Mouse (Mus musculus) intestine, embryonic 14.5 days (tissue): Measurements from ENCODE around the gene Galnt17. TPM values are rescaled to one million over a fixed set of nuclear protein-coding genes. Genes with fewer than 3 reads are reported as not detected.

Source experiments
- ATAC-seq: fragments of 200-750 bp; cut with Nextera tagmentation; replicated peaks from 2 replicates; pipeline ENCODE4 v1.8.0; 2017; ENCODE audit warnings: low read depth, moderate number of reproducible peaks, moderate TSS enrichment, moderate library complexity; ENCODE audit not compliant: low FRiP score, low TSS enrichment
- DNase-seq: peaks from one replicate; pipeline ENCODE4 v3.0.0-alpha.2; 2018; ENCODE audit warnings: low spot score
- H3K27ac ChIP-seq: fragments of 300-500 bp; sonication (generic); 2 replicates; pipeline ENCODE4 v1.5.1; 2014; ENCODE audit warnings: low read depth, mild to moderate bottlenecking, control low read depth
- H3K27me3 ChIP-seq: fragments of 300-500 bp; sonication (generic); replicated peaks from 2 replicates; pipeline ENCODE4 v1.6.1; 2014; ENCODE audit warnings: low read length, control low read depth; ENCODE audit not compliant: control insufficient read depth, insufficient read depth
- H3K36me3 ChIP-seq: fragments of 300-500 bp; sonication (generic); 2 replicates; pipeline ENCODE4 v1.6.1; 2014; ENCODE audit warnings: low read length, control low read depth; ENCODE audit not compliant: control insufficient read depth, insufficient read depth
- H3K4me1 ChIP-seq: fragments of 300-500 bp; sonication (generic); replicated peaks from 2 replicates; pipeline ENCODE4 v1.6.1; 2014; ENCODE audit warnings: low read length, control low read depth, mixed read lengths; ENCODE audit not compliant: control insufficient read depth, insufficient read depth
- H3K4me2 ChIP-seq: fragments of 300-500 bp; sonication (generic); 2 replicates; pipeline ENCODE4 v1.6.1; 2014; ENCODE audit warnings: low read length
- H3K4me3 ChIP-seq: fragments of 300-500 bp; sonication (generic); 2 replicates; pipeline ENCODE4 v1.5.1; 2014; ENCODE audit warnings: low read depth, low read length, control low read depth, mixed read lengths
- H3K9ac ChIP-seq: fragments of 300-500 bp; sonication (generic); 2 replicates; pipeline ENCODE4 v1.6.1; 2014; ENCODE audit warnings: mild to moderate bottlenecking, low read length
- H3K9me3 ChIP-seq: fragments of 300-500 bp; sonication (generic); 2 replicates; pipeline ENCODE4 v1.6.1; 2016; ENCODE audit warnings: low read length, control low read depth; ENCODE audit not compliant: control insufficient read depth
- WGBS: fragments of 180-500 bp; shearing (Covaris S2); extraction: QIAGEN DNeasy Blood & Tissue Kit; methylation state at CpG from one replicate; pipeline ENCODE4 v1.1.7; 2014; 5-methylcytosine and 5-hydroxymethylcytosine counted together
- polyA plus RNA-seq: library from polyadenylated mRNA; unstranded; fragments of >200 nt; fragmentation: Nextera tagmentation; extraction: Ambion mirVana; gene quantifications from 2 replicates; pipeline ENCODE4 v1.2.1, GENCODE M21; 2014

Galnt17 gene
- polyA plus RNA-seq, 1 experiment from 2014 or later: 0.69 TPM

- Histone ChIP-seq H3K27ac (no peak overlapping the region), H3K9ac (no peak overlapping the region), H3K27me3 (no peaks in the 10 kb centered on the region), H3K36me3 (no peaks in the 10 kb centered on the region), H3K9me3 (no peaks in the 10 kb centered on the region), H3K4me2 (no peak overlapping the region), H3K4me1 (no peaks in the 10 kb centered on the region), H3K4me3 (no peak overlapping the region)
- DNase-seq (no peak), ATAC-seq (no peak)
- WGBS: 44% methylated on average over 4 of the region's 4 CpGs
Observed at GRCm38 (mm10) chr5:131142606-131143005, 165.7 kb downstream of the Galnt17 start.

GRCm38 (mm10) chr5:131134809-131135208, 173.5 kb downstream of the Galnt17 start:
- H3K4me1 ChIP-seq: no peaks in the 10 kb centered on the region
- no peak overlapping the region for H3K27ac ChIP-seq
- H3K27me3 ChIP-seq: no peaks in the 10 kb centered on the region
- H3K36me3 ChIP-seq: no peaks in the 10 kb centered on the region
- H3K9me3 ChIP-seq: peaks cover 6% of the 10 kb centered on the region; the same call in 1 of the 2 replicates
- H3K4me2 ChIP-seq: no peak overlapping the region
- ATAC-seq: no peak
- no peak overlapping the region for H3K4me3 ChIP-seq
- DNase-seq: no peak
- H3K9ac ChIP-seq: no peak overlapping the region

DNA sequence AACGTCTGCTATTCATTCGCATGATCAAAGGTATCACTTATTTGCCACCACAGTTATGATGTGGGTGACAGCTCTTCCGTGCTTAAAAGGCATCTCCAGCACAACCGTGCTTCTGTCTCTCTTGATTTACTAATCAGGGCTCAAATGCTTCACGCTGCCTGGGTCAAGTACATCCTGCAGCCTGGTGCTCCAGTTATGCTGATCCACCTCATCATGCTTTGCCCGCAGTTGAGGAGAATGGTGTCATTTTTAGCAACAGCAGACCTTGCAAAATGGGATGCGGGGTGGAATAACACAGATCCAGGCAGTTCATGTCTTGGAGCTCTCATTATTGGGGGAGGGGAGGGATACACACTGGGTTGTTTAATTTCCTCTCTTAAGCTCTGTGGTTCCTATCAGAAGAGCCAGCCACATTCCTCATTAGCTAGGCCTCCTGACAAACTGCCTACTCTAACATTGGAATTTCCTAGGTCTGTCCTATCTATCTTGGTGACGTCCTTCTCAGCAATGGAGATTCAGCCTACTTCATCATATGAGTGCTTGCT, 187.9 kb downstream of the Galnt17 start:
- Histone ChIP-seq H3K36me3 (no peaks in the 10 kb centered on the region), H3K27ac (no peak overlapping the region), H3K4me3 (no peak overlapping the region), H3K27me3 (no peaks in the 10 kb centered on the region), H3K9ac (no peak overlapping the region), H3K9me3 (0 out of 2 replicates have a peak, but pooled peaks cover 2% of the 10 kb centered on the region), H3K4me1 (no peaks in the 10 kb centered on the region), H3K4me2 (no peak overlapping the region)
- ATAC-seq: no peak
- DNase-seq: no peak
- WGBS: 66% methylated on average over 8 of the region's 8 CpGs

DNA sequence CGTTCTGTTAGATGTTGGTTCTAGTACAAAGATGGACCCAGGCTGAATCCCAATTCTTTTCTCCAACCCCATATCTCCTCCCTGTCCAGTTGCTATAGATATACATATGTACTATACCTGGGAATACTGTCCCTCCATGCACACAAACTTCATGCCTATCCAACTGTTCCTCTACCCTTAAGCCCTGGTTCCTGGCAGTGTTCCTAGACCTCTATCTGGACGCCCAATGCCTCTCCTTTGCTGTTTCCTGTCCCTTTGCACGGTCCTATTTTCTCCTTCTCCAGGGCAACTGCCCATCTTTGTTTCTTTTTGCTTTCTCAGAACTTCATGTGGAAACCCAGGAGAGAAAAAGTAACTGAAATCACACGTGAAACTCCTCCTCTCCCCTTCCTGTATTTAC, 188.4 kb downstream of the Galnt17 start:
- no peak overlapping the region for H3K4me2 ChIP-seq
- no peaks in the 10 kb centered on the region for H3K36me3 ChIP-seq
- no peak for ATAC-seq
- no peak overlapping the region for H3K9ac ChIP-seq
- H3K27me3 ChIP-seq: no peaks in the 10 kb centered on the region
- no peak for DNase-seq
- no peaks in the 10 kb centered on the region for H3K4me1 ChIP-seq
- H3K4me3 ChIP-seq: no peak overlapping the region
- H3K9me3 ChIP-seq: 0 out of 2 replicates have a peak, but pooled peaks cover 2% of the 10 kb centered on the region
- no peak overlapping the region for H3K27ac ChIP-seq
- 59% methylated on average over 4 of the region's 4 CpGs for WGBS

DNA sequence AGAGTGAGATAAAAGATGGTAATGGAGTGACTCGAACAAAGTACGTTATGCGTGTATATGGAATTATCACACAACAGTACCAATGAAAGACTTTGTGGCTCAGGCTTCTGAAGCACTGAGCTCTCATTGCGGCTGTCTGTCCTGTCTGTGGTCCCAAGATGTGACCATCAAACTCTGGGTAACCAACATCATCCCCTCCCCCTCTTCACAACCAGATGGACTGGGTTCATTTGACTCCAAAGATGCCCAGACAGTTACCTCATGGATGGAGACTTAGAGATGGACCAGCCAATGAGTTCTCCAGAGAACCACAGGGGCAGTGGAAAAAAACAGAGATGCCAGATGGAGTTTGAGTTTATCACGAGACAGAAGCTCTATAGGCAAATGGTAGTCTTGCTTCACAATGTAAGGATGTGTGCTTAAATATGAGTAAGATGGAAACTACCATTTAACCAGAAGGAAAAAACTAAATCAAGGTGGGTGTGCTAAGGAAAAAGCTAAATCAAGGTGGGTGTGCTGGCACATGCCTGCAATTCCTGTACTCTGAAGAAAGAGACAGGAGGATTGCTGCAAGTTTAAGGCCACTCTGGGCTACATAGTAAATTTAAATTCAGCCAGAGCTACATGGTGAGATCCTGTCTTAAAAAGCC, 190.8 kb downstream of the Galnt17 start:
- no peak overlapping the region for H3K4me3 ChIP-seq
- 95% methylated on average over 5 of the region's 5 CpGs for WGBS
- H3K9ac ChIP-seq: no peak overlapping the region
- H3K9me3 ChIP-seq: no peaks in the 10 kb centered on the region
- H3K4me2 ChIP-seq: no peak overlapping the region
- no peaks in the 10 kb centered on the region for H3K4me1 ChIP-seq
- H3K27ac ChIP-seq: no peak overlapping the region
- DNase-seq (no peak), ATAC-seq (no peak)
- H3K27me3 ChIP-seq: no peaks in the 10 kb centered on the region
- H3K36me3 ChIP-seq: no peaks in the 10 kb centered on the region

DNA sequence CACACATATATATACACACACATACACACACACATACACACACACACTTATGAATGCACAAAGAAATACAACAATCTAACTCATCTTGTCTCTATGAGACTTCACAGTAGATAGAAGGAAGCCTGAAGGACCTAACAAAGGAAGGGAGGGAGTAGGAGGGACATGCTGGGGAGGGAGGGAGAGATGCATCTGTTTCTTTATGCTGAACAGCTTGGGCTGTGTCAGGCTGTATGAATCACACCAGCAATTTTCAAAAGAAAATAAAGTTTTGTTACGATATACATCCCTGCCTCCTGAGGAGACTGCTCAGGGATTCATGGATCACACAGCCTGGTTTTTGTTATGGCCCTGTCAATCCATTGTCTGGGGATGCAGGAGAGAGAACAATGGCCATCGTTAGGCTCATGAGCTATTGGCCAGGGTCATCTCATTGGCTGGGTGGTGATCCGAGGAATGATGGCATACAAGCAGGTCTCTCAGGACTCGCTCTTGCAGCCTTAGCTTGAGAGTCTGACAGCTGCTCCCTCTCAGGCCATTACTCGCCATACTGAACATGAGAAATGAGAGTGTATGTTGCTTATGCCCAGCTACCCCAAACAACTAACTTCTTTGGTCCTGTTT, 194.3 kb downstream of the Galnt17 start:
- Histone ChIP-seq H3K9ac (no peak overlapping the region), H3K4me3 (no peak overlapping the region), H3K9me3 (no peaks in the 10 kb centered on the region; the same call in 1 of the 2 replicates), H3K4me1 (no peaks in the 10 kb centered on the region), H3K27me3 (no peaks in the 10 kb centered on the region), H3K27ac (no peak overlapping the region), H3K36me3 (no peaks in the 10 kb centered on the region), H3K4me2 (no peak overlapping the region)
- no peak for ATAC-seq
- WGBS: 71% methylated on average over 5 of the region's 5 CpGs
- no peak for DNase-seq

GRCm38 (mm10) chr5:131107188-131107587, 201.1 kb downstream of the Galnt17 start:
- DNase-seq (no peak), ATAC-seq (no peak)
- no peaks in the 10 kb centered on the region for H3K27me3 ChIP-seq
- H3K9ac ChIP-seq: no peak overlapping the region
- no peaks in the 10 kb centered on the region for H3K36me3 ChIP-seq
- no peak overlapping the region for H3K27ac ChIP-seq
- H3K9me3 ChIP-seq: peaks cover 5% of the 10 kb centered on the region; the same call in 1 of the 2 replicates
- no peak overlapping the region for H3K4me2 ChIP-seq
- 92% methylated on average over 1 of the region's 1 CpGs for WGBS
- no peaks in the 10 kb centered on the region for H3K4me1 ChIP-seq
- no peak overlapping the region for H3K4me3 ChIP-seq

DNA sequence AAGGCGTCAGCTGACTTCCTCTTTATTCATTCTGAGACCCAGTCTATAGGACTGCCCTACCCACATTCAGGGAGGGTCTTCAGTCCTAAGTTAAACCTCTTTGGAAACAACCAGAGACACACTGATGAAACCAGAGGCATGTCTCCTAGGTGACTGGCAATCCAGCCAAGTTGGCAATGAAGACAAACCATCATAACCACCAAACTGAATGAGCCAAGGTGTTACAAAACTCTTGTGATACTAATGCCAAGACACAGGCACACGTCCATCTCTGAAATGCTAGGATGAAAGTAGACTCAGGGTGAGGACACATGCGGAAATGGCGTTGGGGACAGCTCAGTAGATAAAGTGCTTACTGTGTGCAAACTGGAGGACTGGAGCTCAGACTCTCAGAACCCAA, 211.5 kb downstream of the Galnt17 start:
- Histone ChIP-seq H3K27ac (no peak overlapping the region), H3K4me1 (no peaks in the 10 kb centered on the region), H3K9me3 (no peaks in the 10 kb centered on the region; the same call in 1 of the 2 replicates), H3K4me2 (no peak overlapping the region), H3K36me3 (no peaks in the 10 kb centered on the region), H3K27me3 (no peaks in the 10 kb centered on the region), H3K4me3 (no peak overlapping the region), H3K9ac (no peak overlapping the region)
- DNase-seq (no peak), ATAC-seq (no peak)
- 94% methylated on average over 4 of the region's 4 CpGs for WGBS

DNA sequence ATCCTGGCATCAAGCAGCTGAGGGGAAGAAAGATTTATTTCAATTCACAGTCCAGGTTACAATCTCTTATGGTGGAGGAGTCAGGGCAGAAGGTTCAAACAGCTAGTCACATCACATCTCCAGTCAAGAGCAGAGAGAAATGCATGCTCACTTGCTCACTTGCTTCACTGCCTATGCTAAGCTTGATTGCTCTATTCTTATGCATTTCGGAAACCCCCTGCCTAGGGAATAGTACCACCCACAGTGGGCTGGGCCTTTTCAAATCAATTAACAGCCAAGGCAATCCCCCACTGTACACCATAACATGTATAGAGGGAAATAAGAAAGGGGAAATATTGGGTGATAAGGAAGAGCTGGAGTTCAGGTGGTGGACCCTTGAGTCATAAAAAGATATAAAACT, 212.7 kb downstream of the Galnt17 start:
- H3K36me3 ChIP-seq: no peaks in the 10 kb centered on the region
- H3K4me3 ChIP-seq: no peak overlapping the region
- H3K4me2 ChIP-seq: no peak overlapping the region
- DNase-seq (no peak), ATAC-seq (no peak)
- H3K9ac ChIP-seq: no peak overlapping the region
- no peaks in the 10 kb centered on the region; the same call in 1 of the 2 replicates for H3K9me3 ChIP-seq
- H3K27ac ChIP-seq: no peak overlapping the region
- no peaks in the 10 kb centered on the region for H3K4me1 ChIP-seq
- no peaks in the 10 kb centered on the region for H3K27me3 ChIP-seq
- 97% methylated on average over 1 of the region's 1 CpGs for WGBS
